Mouse (Mus musculus): Measurements from ENCODE around the gene Zfp677.
"Not testable (repeated sequence)": the region's sequence is repeated elsewhere in the genome, so short reads cannot be mapped to it uniquely, and the experiment has no call there.

Gene Zfp677

GRCm38 (mm10) chr17:21383391-21384056, at the start of gene Zfp677:
Gene Zfp677 (plus strand): TSS chr17:21383748.
- DNase-seq (ENCODE audit: low read depth in 2 of 2, low spot score in 2 of 2), result peak; percentile 68 to 77

- not testable (repeated sequence) for DNase-seq (ENCODE audit: low read depth in 2 of 2, low spot score in 2 of 2)
Observed at GRCm38 (mm10) chr17:21368018-21368417, 15.5 kb upstream of the Zfp677 start.

GRCm38 (mm10) chr17:21369925-21370719, 13.4 kb upstream of the Zfp677 start:
- DNase-seq (ENCODE audit: low read depth in 2 of 2, low spot score in 2 of 2), result peak; percentile 16 to 46

GRCm38 (mm10) chr17:21375311-21375710, 8.2 kb upstream of the Zfp677 start:
- DNase-seq (ENCODE audit: low read depth in 2 of 2, low spot score in 2 of 2), result no peak

- DNase-seq (ENCODE audit: low read depth in 2 of 2, low spot score in 2 of 2), result no peak
Observed at GRCm38 (mm10) chr17:21384057-21384411, 486 bp downstream of the Zfp677 start.

GRCm38 (mm10) chr17:21422664-21423599, 39.4 kb downstream of the Zfp677 start, which contains the start of gene Zfp54:
Gene Zfp54 (plus strand): TSS chr17:21423227.
- DNase-seq (ENCODE audit: low read depth in 2 of 2, low spot score in 2 of 2), result peak; percentile 62 to 70

- DNase-seq (ENCODE audit: low read depth in 2 of 2, low spot score in 2 of 2), result not testable (repeated sequence)
Observed at GRCm38 (mm10) chr17:21438806-21439400, 55.4 kb downstream of the Zfp677 start.

Measured in CD8-positive naive resting alpha-beta T cell, adult 2 months (primary cell).